Mouse (Mus musculus) left cerebral cortex, adult 18-20 months (tissue): Measurements from ENCODE around the gene Slc29a4. TPM values are rescaled to one million over a fixed set of nuclear protein-coding genes. Genes with fewer than 3 reads are reported as not detected.
A peak's percentile ranks its signal among the peaks of the same experiment; 100 is the strongest.

ENCODE experiments used
- DNase-seq, 2 experiments: peaks; one replicate each; pipeline ENCODE4 v3.0.0; 2021 to 2022; ENCODE audit warnings: low spot score in 2 of 2, mixed read lengths in 1 of 2
- total RNA-seq, 2 experiments: library from RNA; stranded (reverse); gene quantifications; 2 replicates each; pipeline ENCODE4 v1.2.3; 2021

Slc29a4 gene
- total RNA-seq, 2 experiments from 2014 or later, result 6.1 to 10.8 TPM

- DNase-seq, result no peak
Measured at GRCm38 (mm10) chr5:142694627-142695340, 2.5 kb downstream of the Slc29a4 start.

DNA sequence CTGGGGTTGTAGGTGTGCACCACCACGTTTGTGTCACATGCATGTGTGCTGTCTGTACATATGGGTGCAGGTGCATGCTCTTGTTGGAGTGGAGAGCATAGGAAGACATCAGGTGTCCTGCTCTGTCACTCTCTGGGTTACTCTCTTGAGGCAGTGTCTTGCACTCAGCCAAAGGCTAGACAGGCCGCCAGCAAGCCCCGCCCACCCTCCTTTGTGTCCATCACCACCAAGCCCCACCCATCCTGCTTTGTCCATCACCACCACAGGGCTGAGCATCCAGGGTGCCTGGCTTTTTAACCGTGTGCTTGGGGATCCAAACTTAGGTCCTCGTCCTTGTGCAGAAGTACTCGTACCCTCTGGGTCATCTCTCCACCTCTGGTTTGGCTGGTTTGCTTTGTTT is 3.9 kb downstream of the Slc29a4 start:
- DNase-seq, result no peak

DNA sequence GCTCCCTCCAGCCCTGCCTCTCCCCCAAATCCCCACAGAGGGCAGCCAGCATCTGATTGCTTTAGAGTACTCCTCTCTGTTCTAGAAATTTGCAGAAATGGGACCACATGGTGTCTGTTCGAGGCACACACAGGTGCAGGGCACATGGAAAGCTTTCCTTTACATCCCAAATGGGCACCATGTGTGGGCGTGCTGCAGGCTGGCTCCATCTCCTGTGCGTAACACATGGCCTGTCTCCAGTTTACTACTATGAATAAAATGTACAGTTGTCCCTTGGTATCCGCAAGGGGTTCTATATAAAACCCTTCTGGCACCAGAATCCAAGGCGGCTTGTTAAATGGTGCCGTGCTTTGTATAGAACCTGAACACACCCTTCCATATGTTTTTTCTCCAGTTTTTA is 4.6 kb downstream of the Slc29a4 start:
- peak; percentile 79 to 82 for DNase-seq

GRCm38 (mm10) chr5:142697742-142698141 is 5.4 kb downstream of the Slc29a4 start:
- peak in 1 of 2 experiments; percentile 26 for DNase-seq

- no peak for DNase-seq
Measured at GRCm38 (mm10) chr5:142700842-142701589, 8.7 kb downstream of the Slc29a4 start.

DNA sequence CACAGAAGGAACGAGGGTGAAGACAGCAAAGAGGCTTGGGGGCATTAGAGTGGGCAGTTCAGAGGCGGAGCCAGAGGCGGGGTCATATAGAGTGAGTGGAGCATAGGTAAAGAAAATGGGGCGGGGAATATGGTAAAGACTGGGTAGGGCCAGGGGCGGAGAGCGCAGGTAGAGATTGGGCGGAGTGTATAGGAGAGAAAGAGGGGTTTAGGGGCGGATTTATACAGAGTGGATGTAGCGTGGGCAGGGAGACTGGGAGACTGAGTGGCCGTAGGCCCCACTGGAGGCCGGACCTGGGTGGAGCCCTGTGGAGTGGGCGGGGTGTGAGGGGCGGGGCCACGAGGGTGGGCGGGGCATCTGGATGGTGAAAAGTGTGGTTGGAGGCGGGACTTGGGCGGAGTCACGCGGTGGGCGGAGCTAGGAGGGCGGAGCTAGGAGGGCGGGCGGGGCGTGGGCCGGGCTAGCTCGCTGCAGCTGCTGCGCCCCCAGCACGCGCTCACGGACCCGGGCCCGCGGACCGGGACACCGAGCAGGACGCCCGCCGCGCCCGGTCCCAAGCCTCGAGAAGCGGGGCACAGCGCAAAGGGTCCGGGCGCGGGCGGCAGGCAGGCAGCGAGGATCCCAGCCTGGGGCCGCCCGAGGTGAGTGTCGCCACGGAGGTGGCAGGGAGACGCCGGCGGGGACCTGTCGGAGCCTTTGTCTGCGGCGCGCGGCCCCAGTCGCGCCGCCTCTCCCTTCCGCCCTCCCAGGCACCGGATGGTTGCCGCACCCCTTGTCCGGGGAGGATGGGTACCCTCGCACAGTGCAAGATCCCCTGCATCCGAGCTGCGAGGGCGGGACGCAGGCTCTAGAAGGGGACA is 9.6 kb downstream of the Slc29a4 start:
- DNase-seq, result no peak

- no peak for DNase-seq
Measured at GRCm38 (mm10) chr5:142702511-142703138, 10.3 kb downstream of the Slc29a4 start.

DNA sequence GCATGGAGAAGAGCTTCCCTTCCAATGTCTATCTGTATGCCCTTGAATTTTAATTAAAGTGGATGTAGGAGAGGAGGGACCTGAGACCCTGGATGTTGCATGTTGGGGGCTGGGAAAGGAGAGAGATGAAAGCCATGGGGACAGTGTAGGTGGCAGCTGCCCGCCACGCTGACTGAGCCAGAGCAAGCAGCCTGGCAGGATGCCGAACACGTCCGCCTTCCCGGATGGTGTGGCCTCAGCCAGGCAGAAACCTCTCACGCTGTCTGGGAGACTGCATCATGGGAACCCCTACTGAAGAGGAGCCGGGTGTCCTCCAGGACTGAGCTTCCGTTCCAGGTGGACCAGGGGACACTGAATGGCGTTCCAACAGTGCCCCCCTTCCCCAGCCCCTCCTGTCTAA is 11.3 kb downstream of the Slc29a4 start:
- peak; percentile 67 to 74 for DNase-seq

- DNase-seq, result no peak
Measured at GRCm38 (mm10) chr5:142707709-142708108, 15.4 kb downstream of the Slc29a4 start.

DNA sequence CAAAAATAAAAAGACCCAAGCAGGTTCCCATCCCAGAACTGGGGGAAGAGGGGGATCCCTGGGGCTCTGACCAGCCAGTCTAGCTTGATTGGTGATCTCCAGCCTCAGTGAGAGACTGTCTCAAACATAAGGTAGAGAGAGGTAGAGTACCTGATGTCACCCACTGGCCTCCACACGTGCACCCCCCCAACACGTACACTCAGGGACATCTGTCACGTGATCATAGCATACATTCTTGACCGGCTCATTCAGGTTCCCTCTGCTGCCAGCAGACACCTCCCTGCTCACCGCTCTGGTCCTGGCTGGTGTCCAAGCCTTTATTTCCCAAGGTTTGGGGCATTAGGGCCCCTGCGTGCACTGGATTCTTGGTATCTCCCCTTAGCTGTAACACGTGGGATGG is 17.1 kb downstream of the Slc29a4 start:
- no peak for DNase-seq

DNA sequence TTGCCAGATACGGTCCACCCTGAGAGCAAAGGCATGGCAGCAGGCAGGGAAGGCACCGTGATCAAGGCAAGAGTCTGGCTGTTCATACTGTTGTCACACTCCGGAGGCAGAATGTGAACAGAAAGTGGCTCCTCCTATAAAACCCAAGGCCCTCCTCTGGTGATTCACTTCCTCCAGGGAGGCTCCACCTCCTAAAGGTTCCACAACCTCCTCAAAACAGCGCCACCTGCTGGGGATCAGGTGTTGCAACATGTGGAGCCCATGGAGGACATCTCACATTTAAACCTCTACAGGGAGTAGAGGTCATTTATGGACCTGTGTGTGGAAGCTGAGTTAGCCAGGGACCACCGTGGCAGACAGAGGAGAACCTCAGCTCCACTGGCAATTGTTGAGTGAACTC is 20.1 kb downstream of the Slc29a4 start:
- no peak for DNase-seq

DNA sequence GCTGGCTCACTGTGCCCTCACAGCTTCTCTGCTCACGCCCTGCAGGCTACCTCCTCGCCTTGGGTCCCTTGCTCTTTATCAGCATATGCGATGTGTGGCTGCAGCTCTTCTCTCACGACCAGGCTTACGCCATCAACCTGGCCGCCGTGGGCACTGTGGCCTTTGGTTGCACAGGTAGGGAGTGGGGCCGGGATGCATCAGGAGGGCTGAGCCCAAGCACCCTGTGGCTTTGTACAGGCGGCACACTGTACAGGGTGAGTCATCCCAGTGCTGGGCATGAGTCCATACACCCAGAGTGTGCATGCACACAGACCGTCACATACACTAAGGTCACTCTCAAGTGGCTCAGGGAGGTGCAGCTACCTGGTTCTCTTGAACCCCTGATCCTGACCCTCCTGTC is 21.7 kb downstream of the Slc29a4 start:
- no peak for DNase-seq

DNA sequence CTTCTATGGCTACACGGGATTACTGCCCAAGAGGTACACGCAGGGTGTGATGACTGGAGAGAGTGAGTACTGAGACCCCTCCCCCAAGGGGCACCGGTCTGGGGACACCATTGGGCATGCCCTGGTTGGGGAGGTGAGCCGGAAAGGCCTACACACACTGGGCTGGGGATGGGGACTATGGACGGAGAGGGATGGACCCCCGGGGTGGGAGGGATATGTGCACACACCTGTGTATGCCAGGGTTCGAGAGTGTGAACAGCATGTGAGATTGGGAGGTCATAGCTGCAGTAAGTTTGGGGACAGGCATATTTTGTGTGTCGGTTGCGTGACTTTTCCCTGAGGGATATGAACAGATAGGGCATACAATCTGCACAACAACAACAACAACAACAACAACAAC is 22.7 kb downstream of the Slc29a4 start:
- DNase-seq, result no peak

- DNase-seq, result no peak
Measured at GRCm38 (mm10) chr5:142716056-142716455, 23.7 kb downstream of the Slc29a4 start.

GRCm38 (mm10) chr5:142718037-142718436 is 25.7 kb downstream of the Slc29a4 start:
- peak; percentile 79 to 87 for DNase-seq

DNA sequence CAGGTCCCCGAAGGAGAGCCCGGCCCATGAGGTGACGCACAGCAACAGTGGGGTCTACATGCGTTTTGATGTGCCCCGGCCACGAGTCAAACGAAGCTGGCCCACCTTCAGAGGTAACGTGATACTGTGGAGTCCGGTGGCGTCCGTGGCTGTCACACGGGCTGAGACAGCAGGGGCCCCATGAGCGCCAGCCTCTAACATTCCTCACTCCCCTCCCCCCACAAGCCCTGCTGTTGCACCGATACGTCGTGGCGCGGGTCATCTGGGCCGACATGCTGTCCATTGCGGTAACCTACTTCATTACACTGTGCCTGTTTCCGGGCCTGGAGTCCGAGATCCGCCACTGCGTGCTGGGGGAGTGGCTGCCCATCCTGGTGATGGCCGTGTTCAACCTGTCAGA is 26.2 kb downstream of the Slc29a4 start:
- DNase-seq, result no peak

DNA sequence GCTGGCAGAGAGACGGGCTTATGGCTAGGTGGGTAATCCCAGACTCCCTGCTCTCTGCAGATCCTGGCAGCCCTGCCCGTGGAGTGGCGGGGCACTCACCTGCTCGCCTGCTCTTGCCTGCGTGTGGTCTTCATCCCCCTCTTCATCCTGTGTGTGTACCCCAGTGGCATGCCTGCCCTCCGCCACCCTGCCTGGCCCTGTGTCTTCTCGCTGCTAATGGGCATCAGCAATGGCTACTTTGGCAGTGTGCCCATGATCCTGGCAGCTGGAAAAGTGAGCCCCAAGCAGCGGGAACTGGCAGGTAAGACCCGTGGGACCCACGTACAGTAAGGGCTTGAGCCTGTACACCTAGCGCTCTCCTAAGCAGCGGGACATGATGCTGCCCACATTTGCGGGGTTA is 27.6 kb downstream of the Slc29a4 start:
- DNase-seq, result no peak

- peak in 1 of 2 experiments; percentile 50 for DNase-seq
Measured at GRCm38 (mm10) chr5:142723520-142724133, 31.3 kb downstream of the Slc29a4 start.

- DNase-seq, result no peak
Measured at GRCm38 (mm10) chr5:142724265-142724664, 32.0 kb downstream of the Slc29a4 start.

DNA sequence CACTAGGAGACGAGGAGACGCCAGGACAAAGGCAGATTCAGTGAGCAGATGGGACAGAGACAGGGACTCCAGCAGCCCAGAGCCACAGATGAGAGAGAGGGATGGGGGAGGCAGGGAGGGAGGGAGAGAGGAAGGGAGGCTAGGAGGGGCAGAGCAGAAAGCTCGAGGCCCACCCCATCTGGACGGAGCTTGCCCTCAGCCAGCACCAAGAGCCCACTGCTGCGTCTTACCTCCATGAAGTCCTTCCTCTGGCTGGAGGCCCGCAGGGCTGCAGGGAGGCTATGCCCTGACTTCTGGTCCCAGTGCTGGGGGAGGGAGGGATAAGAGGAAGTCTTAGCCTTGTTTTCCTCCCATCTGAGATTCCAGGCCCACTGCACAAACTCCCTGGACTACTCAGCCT is 34.4 kb downstream of the Slc29a4 start:
- DNase-seq, result no peak

DNA sequence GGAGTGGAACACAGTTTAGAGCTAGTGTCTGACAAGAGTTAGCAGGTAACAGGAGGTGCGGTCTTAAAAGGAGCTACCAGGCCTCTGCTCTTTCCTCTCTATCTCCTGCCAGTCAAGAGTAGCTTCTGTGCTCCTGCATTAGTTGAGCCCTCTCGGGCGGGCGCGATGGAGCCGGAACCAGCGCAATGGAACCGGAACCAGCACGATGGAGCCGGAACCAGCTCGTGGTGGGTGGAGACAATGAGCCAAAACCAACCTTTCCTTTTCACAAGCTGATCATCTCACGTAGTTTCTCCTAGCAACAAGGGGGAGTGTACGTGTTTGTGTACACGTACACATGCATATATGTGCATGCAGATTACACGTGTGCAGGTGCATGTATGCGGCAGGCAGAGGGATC is 36.0 kb downstream of the Slc29a4 start:
- no peak for DNase-seq
